Mouse (Mus musculus) small intestine, adult 2 months (tissue): ENCODE measurements around the gene Apoe. TPM values are rescaled to one million over a fixed set of nuclear protein-coding genes. Genes with fewer than 3 reads are reported as not detected.
A peak's percentile ranks its signal among the peaks of the same experiment; 100 is the strongest.

Experiments used
- H3K27ac ChIP-seq: fragments of 200-500 bp; 2 replicates; pipeline ENCODE4 v1.5.1; 2012; ENCODE audit warnings: low read depth, low read length, control low read depth, inconsistent platforms; ENCODE audit not compliant: insufficient read depth
- H3K27me3 ChIP-seq: fragments of 200-500 bp; 2 replicates; pipeline ENCODE4 v1.6.1; 2012; ENCODE audit warnings: mild to moderate bottlenecking, moderate library complexity, low read length, inconsistent platforms; ENCODE audit not compliant: control insufficient read depth, insufficient read depth
- H3K36me3 ChIP-seq: fragments of 200-500 bp; 2 replicates; pipeline ENCODE4 v1.6.1; 2012; ENCODE audit warnings: mild to moderate bottlenecking, low read length, control low read depth, inconsistent platforms; ENCODE audit not compliant: control insufficient read depth, insufficient read depth
- H3K4me1 ChIP-seq: fragments of 200-500 bp; 2 replicates; pipeline ENCODE4 v1.6.1; 2012; ENCODE audit warnings: low read length, inconsistent platforms, mixed read lengths; ENCODE audit not compliant: control insufficient read depth, insufficient read depth, insufficient read length
- H3K4me3 ChIP-seq: fragments of 200-500 bp; 2 replicates; pipeline ENCODE4 v1.5.1; 2012; ENCODE audit warnings: low read depth, mild to moderate bottlenecking, control low read depth, inconsistent platforms, low read length, moderate library complexity
- CTCF ChIP-seq: fragments of 200-500 bp; IDR thresholded peaks from 2 replicates; pipeline ENCODE4 v1.5.1; 2012; ENCODE audit warnings: low read depth, mild to moderate bottlenecking, control low read depth, inconsistent platforms, low read length, moderate library complexity, mixed read lengths; ENCODE audit not compliant: insufficient replicate concordance, insufficient read length; ENCODE audit errors: extremely low read depth
- POLR2A ChIP-seq: fragments of 200-500 bp; IDR thresholded peaks from 2 replicates; pipeline ENCODE4 v1.6.1; 2012; ENCODE audit warnings: low read depth, mild to moderate bottlenecking, control low read depth, inconsistent platforms, low read length, moderate library complexity
- WGBS: fragments of 180-500 bp; shearing (Covaris S2); methylation state at CpG from one replicate; pipeline ENCODE4 v1.1.7; 2018; 5-methylcytosine and 5-hydroxymethylcytosine counted together
- polyA plus RNA-seq: library from polyadenylated mRNA; depleted of rRNA; stranded (reverse); fragments of >200 nt; gene quantifications from 2 replicates; pipeline ENCODE4 v1.2.3, GENCODE M21; 2012

The Apoe gene
- polyA plus RNA-seq, 1 experiment: 591 TPM

- no peak for TF ChIP-seq CTCF
- TF ChIP-seq POLR2A: no peak
- Histone ChIP-seq H3K27ac (peak within 1 kb of the TSS; percentile 64; the same call in 1 of the 2 replicates), H3K4me1 (peaks cover 36% of the 10 kb centered on the region; the same call in 1 of the 2 replicates)
These were observed 17.7 kb downstream of the Apoe start, which contains the start of the genes Gm44805 and Apoc4 for GRCm38 (mm10) chr7:19681202-19681694. Gene Gm44805 (minus strand): TSS chr7:19681423. Gene Apoc4 (minus strand): TSS chr7:19681479.

DNA sequence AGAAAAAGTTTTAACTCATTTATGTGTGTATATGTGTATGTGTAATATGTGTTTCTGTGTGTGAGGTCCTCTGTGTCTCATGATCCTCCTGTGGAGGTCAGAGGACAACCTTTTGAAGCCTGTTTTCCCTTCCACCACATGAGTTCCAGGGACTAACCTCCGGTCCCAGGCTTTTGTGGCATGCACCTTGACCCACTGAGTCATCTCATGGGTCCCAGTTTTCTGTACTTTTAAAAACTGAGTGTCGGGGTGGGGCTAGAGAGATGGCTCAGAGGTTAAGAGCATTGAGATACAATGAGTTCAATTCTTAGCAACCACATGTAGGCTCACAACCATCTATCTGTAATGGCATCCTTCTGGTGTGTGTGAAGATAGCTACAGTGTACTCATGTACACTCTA is 18.3 kb downstream of the Apoe start:
- H3K4me3 ChIP-seq: no peak overlapping the region

More at GRCm38 (mm10) chr7:19681202-19681694, 17.7 kb downstream of the Apoe start, which contains the start of the genes Gm44805 and Apoc4:
- WGBS: 56% methylated on average over 8 of the region's 8 CpGs
- Histone ChIP-seq H3K4me3 (no peak within 1 kb of the TSS), H3K36me3 (no peaks in the 10 kb centered on the region), H3K27me3 (no peaks in the 10 kb centered on the region)

GRCm38 (mm10) chr7:19678901-19679300 is 20.1 kb downstream of the Apoe start:
- WGBS: 91% methylated on average over 3 of the region's 3 CpGs
- Histone ChIP-seq H3K27me3 (no peaks in the 10 kb centered on the region), H3K4me3 (no peak overlapping the region), H3K4me1 (peaks cover 37% of the 10 kb centered on the region), H3K27ac (no peak overlapping the region), H3K36me3 (no peaks in the 10 kb centered on the region)
- no peak for TF ChIP-seq POLR2A
- TF ChIP-seq CTCF: no peak

More for the DNA sequence above, 18.3 kb downstream of the Apoe start:
- 0 out of 2 replicates have a peak overlapping the region, but pooled peaks have one; percentile 3 for H3K27ac ChIP-seq
- H3K27me3 ChIP-seq: no peaks in the 10 kb centered on the region
- WGBS: 40% methylated on average over 2 of the region's 2 CpGs
- peaks cover 38% of the 10 kb centered on the region for H3K4me1 ChIP-seq
- TF ChIP-seq POLR2A (no peak), CTCF (no peak)
- no peaks in the 10 kb centered on the region for H3K36me3 ChIP-seq

DNA sequence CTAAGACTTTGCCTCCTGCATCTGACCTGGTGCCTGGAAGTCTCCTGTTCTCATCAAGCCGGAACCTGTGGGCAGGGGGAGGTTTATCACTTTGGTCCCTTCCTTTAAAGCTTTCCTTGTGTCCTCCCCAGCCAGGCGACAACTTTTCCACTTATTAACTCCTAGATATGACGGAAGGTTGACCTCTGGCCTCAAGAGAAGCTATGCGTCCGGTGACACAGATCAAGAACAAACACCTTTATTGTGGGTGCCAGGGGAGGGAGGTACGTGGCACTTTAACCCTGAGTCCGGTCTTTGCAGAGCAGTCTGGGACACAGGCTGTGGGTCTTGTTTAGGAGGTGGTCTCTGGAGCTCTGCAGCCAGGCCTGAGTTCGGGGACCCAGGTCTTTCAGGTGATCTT is 21.1 kb downstream of the Apoe start, which contains the start of gene Apoc2:
TSS of gene Apoc2 (minus strand) at position 70 of the 400 bp plus-strand sequence.
- H3K4me3 ChIP-seq: no peak within 1 kb of the TSS

GRCm38 (mm10) chr7:19676662-19677061 is 22.3 kb downstream of the Apoe start:
- H3K27ac ChIP-seq: peak overlapping the region; percentile 82
- peaks cover 37% of the 10 kb centered on the region for H3K4me1 ChIP-seq
- H3K36me3 ChIP-seq: no peaks in the 10 kb centered on the region
- WGBS: 66% methylated on average over 1 of the region's 1 CpGs
- H3K27me3 ChIP-seq: no peaks in the 10 kb centered on the region
- H3K4me3 ChIP-seq: peak overlapping the region; percentile 52
- TF ChIP-seq POLR2A (no peak), CTCF (no peak)

More for the DNA sequence above, 21.1 kb downstream of the Apoe start, which contains the start of gene Apoc2:
- Histone ChIP-seq H3K4me1 (peaks cover 37% of the 10 kb centered on the region), H3K36me3 (no peaks in the 10 kb centered on the region), H3K27me3 (no peaks in the 10 kb centered on the region), H3K27ac (peak within 1 kb of the TSS; percentile 82)
- no peak for TF ChIP-seq POLR2A
- TF ChIP-seq CTCF: no peak
- WGBS: 40% methylated on average over 8 of the region's 8 CpGs

DNA sequence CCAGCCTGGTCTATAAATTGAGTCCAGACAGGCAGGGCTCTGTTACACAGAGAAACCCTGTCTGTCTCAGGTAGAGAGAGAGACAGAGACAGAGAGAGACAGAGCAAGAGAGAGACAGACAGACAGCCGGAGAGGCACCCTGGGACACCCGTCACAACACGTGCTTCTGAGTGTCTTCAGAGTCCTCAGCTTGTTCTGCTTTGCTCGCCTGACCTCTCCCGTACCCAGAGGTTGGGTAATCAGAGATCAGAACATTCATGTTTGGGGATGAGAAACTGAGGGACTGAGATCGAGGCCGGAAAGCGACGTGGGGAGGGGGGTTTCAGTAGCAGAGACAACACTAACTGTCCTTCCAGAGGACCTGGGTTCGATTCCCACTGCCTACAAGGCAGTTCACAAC is 23.2 kb downstream of the Apoe start:
- H3K4me3 ChIP-seq: peak overlapping the region; percentile 51
- TF ChIP-seq CTCF (no peak), POLR2A (no peak)
- H3K4me1 ChIP-seq: peaks cover 31% of the 10 kb centered on the region
- peak overlapping the region; percentile 82 for H3K27ac ChIP-seq
- WGBS: 78% methylated on average over 10 of the region's 10 CpGs
- H3K27me3 ChIP-seq: no peaks in the 10 kb centered on the region
- no peaks in the 10 kb centered on the region for H3K36me3 ChIP-seq

GRCm38 (mm10) chr7:19673083-19673699 is 25.8 kb downstream of the Apoe start:
- no peaks in the 10 kb centered on the region for H3K27me3 ChIP-seq
- H3K4me3 ChIP-seq: no peak overlapping the region
- H3K27ac ChIP-seq: no peak overlapping the region
- H3K4me1 ChIP-seq: peaks cover 23% of the 10 kb centered on the region
- no peaks in the 10 kb centered on the region for H3K36me3 ChIP-seq
- TF ChIP-seq CTCF (no peak), POLR2A (no peak)
- 44% methylated on average over 14 of the region's 14 CpGs for WGBS
